Mouse (Mus musculus) macrophage (primary cell): ENCODE data around the gene Bicd2. TPM values are rescaled to one million over a fixed set of nuclear protein-coding genes. Genes with fewer than 3 reads are reported as not detected.
A peak's percentile ranks its signal among the peaks of the same experiment; 100 is the strongest.

Experiments used
- H3K27ac ChIP-seq: fragments of 350-480 bp; formaldehyde crosslinking; 2 replicates; pipeline ENCODE4 v1.9.0; 2021
- H3K36me3 ChIP-seq: fragments of 350-480 bp; formaldehyde crosslinking; 2 replicates; pipeline ENCODE4 v1.9.0; 2021; ENCODE audit errors: inconsistent target
- H3K4me3 ChIP-seq: fragments of 350-480 bp; formaldehyde crosslinking; 2 replicates; pipeline ENCODE4 v1.9.0; 2021; ENCODE audit errors: inconsistent target
- H3K79me2 ChIP-seq: fragments of 350-480 bp; formaldehyde crosslinking; 2 replicates; pipeline ENCODE4 v1.9.0; 2021; ENCODE audit errors: inconsistent target
- WGBS: methylation state at CpG from one replicate; pipeline ENCODE4 v1.1.7; 2026; ENCODE audit warnings: inconsistent platforms; ENCODE audit not compliant: missing documents; 5-methylcytosine and 5-hydroxymethylcytosine counted together
- polyA plus RNA-seq: library from polyadenylated mRNA; stranded (reverse); fragments of 250-400 nt; gene quantifications from 3 replicates; pipeline ENCODE4 v1.2.4, GENCODE M21; 2018; ENCODE audit warnings: inconsistent platforms

Bicd2 gene
- polyA plus RNA-seq, 1 experiment from 2014 or later = 30.4 TPM

GRCm38 (mm10) chr13:49341831-49342722 lies 692 bp downstream of the Bicd2 start:
- peaks cover 56% of the 10 kb centered on the region for H3K79me2 ChIP-seq
- peak overlapping the region; percentile 81 for H3K4me3 ChIP-seq
- H3K36me3 ChIP-seq = no peaks in the 10 kb centered on the region
- H3K27ac ChIP-seq = peak overlapping the region; percentile 52
- 14% methylated on average over 25 of the region's 25 CpGs for WGBS

GRCm38 (mm10) chr13:49342723-49343100 lies 1.3 kb downstream of the Bicd2 start:
- no peaks in the 10 kb centered on the region for H3K36me3 ChIP-seq
- H3K4me3 ChIP-seq = peak overlapping the region; percentile 81
- peaks cover 62% of the 10 kb centered on the region for H3K79me2 ChIP-seq
- H3K27ac ChIP-seq = no peak overlapping the region

GRCm38 (mm10) chr13:49344567-49344966 lies 3.2 kb downstream of the Bicd2 start:
- Histone ChIP-seq H3K36me3 (no peaks in the 10 kb centered on the region), H3K79me2 (peaks cover 81% of the 10 kb centered on the region), H3K27ac (no peak overlapping the region), H3K4me3 (no peak overlapping the region)
- 92% methylated on average over 8 of the region's 8 CpGs for WGBS

- H3K27ac ChIP-seq = no peak overlapping the region
- H3K4me3 ChIP-seq = no peak overlapping the region
- H3K36me3 ChIP-seq = no peaks in the 10 kb centered on the region
- H3K79me2 ChIP-seq = peaks cover 90% of the 10 kb centered on the region
- 93% methylated on average over 2 of the region's 2 CpGs for WGBS
These were observed 4.1 kb downstream of the Bicd2 start for GRCm38 (mm10) chr13:49345476-49345875.

GRCm38 (mm10) chr13:49348522-49348921 lies 7.1 kb downstream of the Bicd2 start:
- H3K4me3 ChIP-seq = no peak overlapping the region
- H3K36me3 ChIP-seq = no peaks in the 10 kb centered on the region
- 8% methylated on average over 2 of the region's 2 CpGs for WGBS
- no peak overlapping the region for H3K27ac ChIP-seq
- H3K79me2 ChIP-seq = peaks cover 100% of the 10 kb centered on the region

GRCm38 (mm10) chr13:49349335-49349734 lies 8.0 kb downstream of the Bicd2 start:
- Histone ChIP-seq H3K4me3 (no peak overlapping the region), H3K79me2 (peaks cover 100% of the 10 kb centered on the region), H3K27ac (no peak overlapping the region), H3K36me3 (no peaks in the 10 kb centered on the region)
- 97% methylated on average over 4 of the region's 4 CpGs for WGBS

GRCm38 (mm10) chr13:49349836-49350505 lies 8.6 kb downstream of the Bicd2 start:
- H3K36me3 ChIP-seq = no peaks in the 10 kb centered on the region
- H3K27ac ChIP-seq = no peak overlapping the region

GRCm38 (mm10) chr13:49352581-49353159 lies 11.3 kb downstream of the Bicd2 start:
- no peak overlapping the region for H3K4me3 ChIP-seq
- WGBS = 30% methylated on average over 3 of the region's 3 CpGs
- no peaks in the 10 kb centered on the region for H3K36me3 ChIP-seq
- H3K79me2 ChIP-seq = peaks cover 100% of the 10 kb centered on the region
- no peak overlapping the region for H3K27ac ChIP-seq

More at GRCm38 (mm10) chr13:49349836-49350505, 8.6 kb downstream of the Bicd2 start:
- Histone ChIP-seq H3K4me3 (no peak overlapping the region), H3K79me2 (peaks cover 100% of the 10 kb centered on the region)
- WGBS = 95% methylated on average over 6 of the region's 6 CpGs

GRCm38 (mm10) chr13:49353422-49353821 lies 12.0 kb downstream of the Bicd2 start:
- H3K79me2 ChIP-seq = peaks cover 100% of the 10 kb centered on the region
- no peak overlapping the region for H3K4me3 ChIP-seq
- H3K36me3 ChIP-seq = no peaks in the 10 kb centered on the region
- no peak overlapping the region for H3K27ac ChIP-seq

- 87% methylated on average over 4 of the region's 5 CpGs for WGBS
- H3K27ac ChIP-seq = no peak overlapping the region
- peaks cover 100% of the 10 kb centered on the region for H3K79me2 ChIP-seq
- H3K4me3 ChIP-seq = no peak overlapping the region
- no peaks in the 10 kb centered on the region for H3K36me3 ChIP-seq
These were observed 12.7 kb downstream of the Bicd2 start for GRCm38 (mm10) chr13:49353991-49354507.

- 85% methylated on average over 11 of the region's 11 CpGs for WGBS
These were observed 14.2 kb downstream of the Bicd2 start for GRCm38 (mm10) chr13:49355461-49356061.

GRCm38 (mm10) chr13:49356090-49356489 lies 14.7 kb downstream of the Bicd2 start:
- H3K27ac ChIP-seq = no peak overlapping the region
- WGBS = 94% methylated on average over 7 of the region's 7 CpGs
- H3K4me3 ChIP-seq = no peak overlapping the region

More at GRCm38 (mm10) chr13:49355461-49356061, 14.2 kb downstream of the Bicd2 start:
- Histone ChIP-seq H3K79me2 (peaks cover 100% of the 10 kb centered on the region), H3K4me3 (no peak overlapping the region), H3K27ac (no peak overlapping the region), H3K36me3 (no peaks in the 10 kb centered on the region)

GRCm38 (mm10) chr13:49357367-49358026 lies 16.1 kb downstream of the Bicd2 start:
- peaks cover 100% of the 10 kb centered on the region for H3K79me2 ChIP-seq
- no peaks in the 10 kb centered on the region for H3K36me3 ChIP-seq
- no peak overlapping the region for H3K4me3 ChIP-seq
- 97% methylated on average over 8 of the region's 8 CpGs for WGBS
- no peak overlapping the region for H3K27ac ChIP-seq

More at GRCm38 (mm10) chr13:49356090-49356489, 14.7 kb downstream of the Bicd2 start:
- Histone ChIP-seq H3K36me3 (no peaks in the 10 kb centered on the region), H3K79me2 (peaks cover 100% of the 10 kb centered on the region)

GRCm38 (mm10) chr13:49358184-49358583 lies 16.8 kb downstream of the Bicd2 start:
- Histone ChIP-seq H3K79me2 (peaks cover 100% of the 10 kb centered on the region), H3K27ac (no peak overlapping the region), H3K36me3 (no peaks in the 10 kb centered on the region), H3K4me3 (no peak overlapping the region)
- WGBS = 97% methylated on average over 3 of the region's 3 CpGs
